Mouse (Mus musculus): ENCODE measurements around the gene Ttc7b. TPM values are rescaled to one million over a fixed set of nuclear protein-coding genes. Genes with fewer than 3 reads are reported as not detected.

Ttc7b gene
- total and polyA plus RNA-seq, 3 experiments, result 11.7 to 23.7 TPM; not detected in 1

DNA sequence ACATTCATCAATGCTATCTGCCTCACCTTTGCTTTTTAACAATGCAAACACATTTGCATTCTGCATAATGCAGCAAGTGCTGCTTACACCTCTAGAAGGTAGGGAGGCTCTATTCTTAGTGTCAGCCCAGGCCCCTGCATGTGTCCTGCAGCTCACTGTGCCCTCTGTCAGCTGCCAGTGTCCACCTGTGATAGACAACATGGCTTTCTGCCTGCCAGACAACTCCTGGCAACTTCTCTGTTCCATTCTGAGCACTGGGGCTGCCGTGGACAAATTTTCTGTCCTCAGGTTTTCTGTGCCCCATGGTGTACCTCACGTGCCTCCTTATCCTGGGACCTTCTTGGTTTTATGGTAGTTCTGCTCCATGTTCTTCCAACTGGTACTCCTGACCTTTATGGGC, 198.4 kb downstream of the Ttc7b start:
- no peaks in the 10 kb centered on the region for H3K27me3 ChIP-seq (ENCODE audit: control insufficient read depth in 1 of 2, insufficient read depth in 2 of 2, low read length in 2 of 2)
- H3K36me3 ChIP-seq (ENCODE audit: control insufficient read depth in 1 of 2, insufficient read depth in 2 of 2, low read length in 2 of 2), result no peaks in the 10 kb centered on the region; a peak in 1 of 4 replicates
- H3K9ac ChIP-seq (ENCODE audit: control insufficient read depth, low read depth, low read length, poor library complexity, severe bottlenecking), result no peak overlapping the region
- no peaks in the 10 kb centered on the region for H3K4me1 ChIP-seq (ENCODE audit: control insufficient read depth in 1 of 2, insufficient read depth in 2 of 2, low read length in 2 of 2)
- DNase-seq (ENCODE audit: low read depth, low spot score), result no peak
- TF ChIP-seq POLR2AphosphoS5 (IDR thresholded peaks at IDR 0.05; ENCODE audit: borderline replicate concordance, low read depth, low read length) (no peak), SIN3A (IDR thresholded peaks at IDR 0.05; ENCODE audit: low read length) (no peak), E2F4 (IDR thresholded peaks at IDR 0.05; ENCODE audit: borderline replicate concordance, low read depth, low read length) (no peak), MEF2A (IDR thresholded peaks at IDR 0.05; ENCODE audit: extremely low read depth, insufficient replicate concordance, low read depth, low read length, poor library complexity, severe bottlenecking) (no peak), SMC3 (IDR thresholded peaks at IDR 0.05; ENCODE audit: low read depth, low read length) (no peak), TCF12 (IDR thresholded peaks at IDR 0.05; ENCODE audit: low read depth, low read length) (no peak), USF2 (IDR thresholded peaks at IDR 0.05; ENCODE audit: borderline replicate concordance in 1 of 2, insufficient read depth in 1 of 2, low read depth in 1 of 2, low read length in 2 of 2) (no peak), MYC (IDR thresholded peaks at IDR 0.05; ENCODE audit: low read depth, low read length) (no peak), ZC3H11A (IDR thresholded peaks at IDR 0.05; ENCODE audit: low read depth, low read length) (no peak), BHLHE40 (IDR thresholded peaks at IDR 0.05; ENCODE audit: borderline replicate concordance, low read depth, low read length) (no peak), ZMIZ1 (IDR thresholded peaks at IDR 0.05; ENCODE audit: low read depth, low read length) (no peak), CHD1 (IDR thresholded peaks at IDR 0.05; ENCODE audit: low read depth, low read length) (no peak), GATA1 (IDR thresholded peaks at IDR 0.05; ENCODE audit: low read depth, low read length) (no peak), KAT2A (conservative IDR thresholded peaks at IDR 0.05; ENCODE audit: low read depth, low read length) (no peak)
- H3K79me2 ChIP-seq (ENCODE audit: control insufficient read depth, insufficient read depth, low read length, poor library complexity), result no peaks in the 10 kb centered on the region
- H3K9me3 ChIP-seq (replicated peaks; ENCODE audit: insufficient read depth, low read length), result no peaks in the 10 kb centered on the region
- no peak overlapping the region for H3K27ac ChIP-seq (ENCODE audit: control insufficient read depth, low read depth, low read length)
- H3K4me3 ChIP-seq (ENCODE audit: control insufficient read depth in 1 of 2, insufficient read depth in 1 of 2, low read depth in 2 of 2, low read length in 2 of 2), result no peak overlapping the region

DNA sequence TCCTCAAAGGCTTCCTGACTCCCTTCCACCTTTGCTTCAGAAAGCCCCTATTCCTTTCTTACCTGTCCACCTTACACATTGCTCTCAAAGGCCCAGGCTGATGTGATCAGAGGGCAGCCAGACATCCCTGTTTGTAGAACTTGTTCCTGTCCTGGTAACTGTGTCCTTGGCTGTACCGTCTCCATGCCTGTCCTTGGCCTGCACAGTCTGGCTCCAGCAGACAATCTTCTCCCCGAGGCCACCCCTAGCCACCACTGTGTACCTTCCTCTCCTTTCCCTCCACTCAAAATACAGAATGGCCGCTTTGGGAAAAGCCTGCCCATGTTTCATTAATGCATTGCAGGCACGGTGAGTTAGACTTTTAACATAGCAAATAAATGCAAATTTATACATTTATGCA, 199.1 kb downstream of the Ttc7b start:
- Histone ChIP-seq H3K9me3 (replicated peaks; ENCODE audit: insufficient read depth, low read length) (no peaks in the 10 kb centered on the region), H3K27me3 (ENCODE audit: control insufficient read depth in 1 of 2, insufficient read depth in 2 of 2, low read length in 2 of 2) (no peaks in the 10 kb centered on the region), H3K36me3 (ENCODE audit: control insufficient read depth in 1 of 2, insufficient read depth in 2 of 2, low read length in 2 of 2) (no peaks in the 10 kb centered on the region; a peak in 1 of 4 replicates), H3K79me2 (ENCODE audit: control insufficient read depth, insufficient read depth, low read length, poor library complexity) (no peaks in the 10 kb centered on the region), H3K9ac (ENCODE audit: control insufficient read depth, low read depth, low read length, poor library complexity, severe bottlenecking) (no peak overlapping the region), H3K4me3 (ENCODE audit: control insufficient read depth in 1 of 2, insufficient read depth in 1 of 2, low read depth in 2 of 2, low read length in 2 of 2) (no peak overlapping the region), H3K4me1 (ENCODE audit: control insufficient read depth in 1 of 2, insufficient read depth in 2 of 2, low read length in 2 of 2) (no peaks in the 10 kb centered on the region), H3K27ac (ENCODE audit: control insufficient read depth, low read depth, low read length) (no peak overlapping the region)
- no peak for DNase-seq (ENCODE audit: low read depth, low spot score)
- TF ChIP-seq SIN3A (IDR thresholded peaks at IDR 0.05; ENCODE audit: low read length), result no peak
- TF ChIP-seq TAL1 (IDR thresholded peaks at IDR 0.05; ENCODE audit: low read length), result no peak
- TF ChIP-seq USF2 (IDR thresholded peaks at IDR 0.05; ENCODE audit: borderline replicate concordance in 1 of 2, insufficient read depth in 1 of 2, low read depth in 1 of 2, low read length in 2 of 2), result no peak
